Mouse (Mus musculus): ENCODE results near the gene Thsd4.
"Not testable (repeated sequence)": the region's sequence is repeated elsewhere in the genome, so short reads cannot be mapped to it uniquely, and the experiment has no call there.

The Thsd4 gene

GRCm38 (mm10) chr9:60218396-60218795 lies 303.4 kb downstream of the Thsd4 start:
- no peak for DNase-seq (ENCODE audit: low read depth, low spot score)

- DNase-seq (ENCODE audit: low read depth, low spot score): no peak
Observed at GRCm38 (mm10) chr9:60216029-60216428, 305.8 kb downstream of the Thsd4 start.

DNA sequence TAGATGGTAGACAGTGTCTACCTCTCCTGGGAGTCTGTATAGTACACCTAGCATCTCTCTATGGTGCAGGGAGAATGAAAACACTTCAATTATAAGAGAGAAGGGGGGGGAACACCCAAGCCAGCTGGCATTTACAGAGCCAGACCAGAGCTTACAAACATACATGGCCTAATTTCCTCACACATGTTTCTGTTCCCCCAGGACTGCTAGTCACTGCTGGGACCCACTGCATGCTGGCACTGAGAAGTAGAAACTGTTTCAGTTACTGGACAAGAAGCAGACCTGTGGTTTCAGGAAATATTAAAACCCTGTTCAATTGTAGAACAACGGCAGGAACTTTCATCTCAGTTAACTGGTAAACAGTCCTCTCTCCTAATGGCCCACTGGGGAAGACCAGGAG lies 308.7 kb downstream of the Thsd4 start:
- no peak for DNase-seq (ENCODE audit: low read depth, low spot score)

DNA sequence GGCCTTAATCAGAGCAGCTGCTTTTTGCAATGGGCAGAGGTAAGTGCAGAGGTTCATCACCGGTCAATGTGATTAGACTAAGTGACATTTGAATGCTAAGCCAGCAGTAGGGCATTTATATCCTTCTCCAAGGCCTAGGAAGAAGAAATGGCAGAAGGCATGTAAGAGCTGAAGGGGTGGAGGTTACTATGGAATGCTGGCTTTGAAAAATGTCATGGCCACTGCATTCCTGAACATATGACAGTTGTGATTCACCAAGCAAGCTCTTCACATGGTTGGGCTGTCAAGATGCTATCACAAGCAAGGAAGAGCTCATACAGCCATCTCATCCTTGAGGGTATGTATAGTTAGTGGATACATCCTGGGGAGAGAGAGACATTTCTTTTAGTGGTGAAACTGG lies 313.0 kb downstream of the Thsd4 start:
- no peak for DNase-seq (ENCODE audit: low read depth, low spot score)

GRCm38 (mm10) chr9:60203141-60203540 lies 318.7 kb downstream of the Thsd4 start:
- no peak for DNase-seq (ENCODE audit: low read depth, low spot score)

DNA sequence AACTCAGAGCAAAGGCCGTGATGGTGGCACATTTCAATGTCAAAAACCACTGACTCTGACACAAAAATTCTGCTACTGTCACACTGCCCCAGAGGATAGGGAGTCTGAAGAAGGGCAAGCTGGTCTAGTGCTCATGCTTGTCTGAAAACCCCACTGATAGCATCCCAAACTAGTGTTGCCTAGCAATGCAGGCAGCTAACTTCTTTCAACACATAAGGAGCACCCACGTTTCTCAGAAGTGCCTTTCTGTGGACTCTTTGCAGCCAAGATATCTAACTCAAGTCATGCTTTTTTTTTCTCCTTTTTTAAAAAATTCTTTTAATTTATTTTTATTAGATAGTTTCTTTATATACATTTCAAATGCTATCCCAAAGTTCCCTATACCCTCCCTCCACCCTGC lies 321.4 kb downstream of the Thsd4 start:
- DNase-seq (ENCODE audit: low read depth, low spot score): no peak

- no peak for DNase-seq (ENCODE audit: low read depth, low spot score)
Observed at GRCm38 (mm10) chr9:60198530-60199200, 323.2 kb downstream of the Thsd4 start.

DNA sequence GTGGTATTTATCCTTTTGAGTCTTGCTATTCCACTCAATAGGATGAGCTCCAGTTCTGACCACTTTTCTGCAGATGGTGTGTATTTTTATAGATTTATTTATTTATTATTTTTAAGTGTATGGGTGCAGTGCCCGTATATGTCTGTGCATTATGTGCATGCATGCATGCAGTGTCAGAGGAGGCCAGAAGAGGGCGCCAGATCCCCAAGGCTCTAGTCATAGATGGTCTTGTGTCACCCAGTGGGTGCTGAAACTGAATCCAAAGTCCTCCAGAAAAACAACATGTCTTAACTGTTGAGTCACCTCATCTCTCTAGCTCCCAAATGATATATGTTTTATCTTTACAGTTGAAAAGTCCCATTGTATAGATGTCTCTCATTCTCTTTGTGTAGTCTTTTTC lies 326.3 kb downstream of the Thsd4 start:
- DNase-seq (ENCODE audit: low read depth, low spot score): no peak

GRCm38 (mm10) chr9:60194905-60195304 lies 326.9 kb downstream of the Thsd4 start:
- no peak for DNase-seq (ENCODE audit: low read depth, low spot score)

DNA sequence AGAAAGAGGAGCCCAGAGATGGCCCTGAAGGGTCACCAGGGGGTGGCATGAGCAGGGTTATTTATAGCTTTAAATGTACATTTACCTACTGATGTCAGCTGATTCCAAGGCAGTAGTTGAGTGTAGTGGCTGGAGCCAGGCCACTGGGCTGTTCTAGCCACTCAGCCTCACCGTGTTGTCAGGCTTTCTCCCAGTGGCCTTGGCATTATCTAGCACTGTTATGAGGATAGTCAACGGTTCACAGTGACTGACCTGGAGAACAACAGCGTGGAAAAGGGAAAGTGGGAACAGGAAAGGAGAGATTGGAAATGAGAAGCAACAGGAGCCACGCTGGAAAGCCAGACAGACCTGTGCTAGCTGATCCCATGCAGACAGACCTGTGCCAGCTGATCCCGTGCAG lies 329.5 kb downstream of the Thsd4 start:
- no peak for DNase-seq (ENCODE audit: low read depth, low spot score)

GRCm38 (mm10) chr9:60187437-60187836 lies 334.4 kb downstream of the Thsd4 start:
- DNase-seq (ENCODE audit: low read depth, low spot score): no peak

- DNase-seq (ENCODE audit: low read depth, low spot score): no peak
Observed at GRCm38 (mm10) chr9:60186948-60187347, 334.9 kb downstream of the Thsd4 start.

- peak; percentile 63 for DNase-seq (ENCODE audit: low read depth, low spot score)
Observed at GRCm38 (mm10) chr9:60184083-60184482, 337.8 kb downstream of the Thsd4 start.

DNA sequence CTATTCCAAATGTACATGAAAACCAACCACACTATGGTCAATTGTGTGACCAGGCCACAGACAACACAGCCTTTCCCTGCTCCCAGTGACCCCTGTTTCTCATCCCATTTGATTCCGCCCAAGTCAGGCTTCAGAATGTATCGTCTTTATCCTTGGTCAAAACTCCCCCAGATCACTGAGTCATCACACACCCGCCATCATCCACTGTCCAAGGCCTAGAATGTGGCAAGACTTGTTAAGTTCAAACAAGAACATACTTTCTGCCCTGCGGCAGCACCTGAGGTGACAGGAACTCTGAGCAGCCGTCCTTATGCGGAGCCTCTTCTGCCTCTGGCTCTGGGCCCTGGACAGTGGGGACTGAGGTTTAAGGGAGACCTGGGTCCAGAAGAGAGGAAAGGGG lies 339.5 kb downstream of the Thsd4 start:
- no peak for DNase-seq (ENCODE audit: low read depth, low spot score)

- no peak for DNase-seq (ENCODE audit: low read depth, low spot score)
Observed at GRCm38 (mm10) chr9:60180936-60181335, 340.9 kb downstream of the Thsd4 start.

- no peak for DNase-seq (ENCODE audit: low read depth, low spot score)
Observed at GRCm38 (mm10) chr9:60180114-60180513, 341.7 kb downstream of the Thsd4 start.

- DNase-seq (ENCODE audit: low read depth, low spot score): no peak
Observed at GRCm38 (mm10) chr9:60176311-60176710, 345.5 kb downstream of the Thsd4 start.

DNA sequence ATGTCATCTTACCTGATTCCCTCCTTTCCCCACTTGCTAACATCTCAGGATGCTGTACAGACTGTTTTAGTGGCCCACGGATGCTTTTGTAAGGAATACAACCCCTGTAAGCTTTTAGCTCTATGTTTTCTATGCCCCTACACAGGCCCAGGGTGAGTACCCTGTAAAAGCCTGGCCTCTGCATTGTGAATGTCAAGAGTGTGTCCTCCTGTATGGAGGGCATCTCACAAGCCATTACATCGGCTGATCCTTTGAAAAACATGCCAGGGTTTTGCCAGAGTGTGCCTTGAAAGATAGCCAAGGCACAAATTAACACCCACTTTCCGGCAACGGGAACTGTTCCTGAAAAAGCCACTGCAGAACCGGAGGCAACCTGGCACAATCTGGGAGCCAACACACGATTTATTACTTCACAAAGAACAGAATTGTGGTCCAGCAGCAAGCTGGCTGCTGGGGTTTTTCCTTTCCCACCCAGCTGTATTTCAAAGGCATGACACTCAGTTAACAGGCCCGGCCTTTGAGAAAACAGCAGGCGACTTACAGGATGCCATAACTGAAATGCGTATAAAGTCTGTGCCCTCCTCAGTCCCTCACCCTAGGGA lies 349.3 kb downstream of the Thsd4 start:
- DNase-seq (ENCODE audit: low read depth, low spot score): not testable (repeated sequence)

- DNase-seq (ENCODE audit: low read depth, low spot score): no peak
Observed at GRCm38 (mm10) chr9:60166990-60167389, 354.9 kb downstream of the Thsd4 start.

DNA sequence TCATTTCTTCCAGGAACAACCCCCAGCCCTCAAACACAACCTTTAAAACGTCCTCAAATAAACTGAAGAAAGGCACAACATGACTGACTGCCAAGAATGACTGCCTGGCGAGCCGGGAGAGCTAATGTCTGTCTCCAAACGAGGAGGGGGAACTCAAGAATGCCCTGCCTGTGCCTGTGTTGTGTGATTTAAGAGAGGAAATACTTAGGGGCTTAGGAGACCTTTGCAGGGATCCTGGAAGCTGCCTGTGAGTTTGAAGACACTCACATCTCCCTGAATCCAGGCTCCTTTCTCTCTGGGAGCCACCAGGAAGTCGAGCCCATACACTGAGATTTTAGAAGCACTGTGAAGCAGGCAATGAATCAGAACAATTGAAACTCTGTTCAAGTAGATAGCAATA lies 361.0 kb downstream of the Thsd4 start:
- peak; percentile 55 for DNase-seq (ENCODE audit: low read depth, low spot score)

DNA sequence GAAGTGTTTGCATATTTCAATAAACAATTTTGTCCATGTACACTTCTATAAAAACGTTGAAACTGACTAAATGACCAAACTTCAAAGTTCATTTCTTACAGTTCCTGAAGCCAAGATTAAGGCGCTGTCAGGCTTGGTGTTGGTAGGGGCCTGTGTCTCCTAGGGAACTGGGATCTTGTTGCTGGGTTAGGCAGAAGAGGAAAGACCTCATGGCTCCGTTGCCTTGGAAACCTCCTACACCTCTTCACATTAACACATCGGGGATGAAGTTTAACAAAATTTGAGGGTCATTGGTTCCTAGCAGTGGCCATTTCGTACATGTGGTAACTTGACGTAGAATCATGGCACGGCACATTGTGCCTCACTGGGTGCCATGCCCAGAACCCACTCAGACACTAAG lies 361.7 kb downstream of the Thsd4 start:
- DNase-seq (ENCODE audit: low read depth, low spot score): no peak

DNA sequence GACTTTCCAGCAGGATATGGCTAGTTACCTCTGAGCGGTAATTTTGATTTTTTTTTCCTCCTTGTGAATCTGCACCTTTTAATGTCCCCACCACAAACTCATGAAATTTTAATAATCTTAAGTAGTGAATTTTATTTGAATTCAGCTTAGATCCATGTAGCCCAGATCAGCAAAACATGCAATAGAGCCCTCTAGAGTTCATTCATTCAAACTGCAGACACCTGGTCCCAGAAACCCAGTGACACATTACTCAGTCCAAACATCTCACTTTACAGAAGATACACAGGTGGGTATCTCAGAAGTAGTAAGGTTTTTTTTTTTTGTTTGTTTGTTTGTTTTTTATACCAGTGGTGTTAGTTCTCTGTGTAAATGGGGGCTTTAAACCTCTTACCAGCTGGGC lies 368.9 kb downstream of the Thsd4 start:
- DNase-seq (ENCODE audit: low read depth, low spot score): no peak

DNA sequence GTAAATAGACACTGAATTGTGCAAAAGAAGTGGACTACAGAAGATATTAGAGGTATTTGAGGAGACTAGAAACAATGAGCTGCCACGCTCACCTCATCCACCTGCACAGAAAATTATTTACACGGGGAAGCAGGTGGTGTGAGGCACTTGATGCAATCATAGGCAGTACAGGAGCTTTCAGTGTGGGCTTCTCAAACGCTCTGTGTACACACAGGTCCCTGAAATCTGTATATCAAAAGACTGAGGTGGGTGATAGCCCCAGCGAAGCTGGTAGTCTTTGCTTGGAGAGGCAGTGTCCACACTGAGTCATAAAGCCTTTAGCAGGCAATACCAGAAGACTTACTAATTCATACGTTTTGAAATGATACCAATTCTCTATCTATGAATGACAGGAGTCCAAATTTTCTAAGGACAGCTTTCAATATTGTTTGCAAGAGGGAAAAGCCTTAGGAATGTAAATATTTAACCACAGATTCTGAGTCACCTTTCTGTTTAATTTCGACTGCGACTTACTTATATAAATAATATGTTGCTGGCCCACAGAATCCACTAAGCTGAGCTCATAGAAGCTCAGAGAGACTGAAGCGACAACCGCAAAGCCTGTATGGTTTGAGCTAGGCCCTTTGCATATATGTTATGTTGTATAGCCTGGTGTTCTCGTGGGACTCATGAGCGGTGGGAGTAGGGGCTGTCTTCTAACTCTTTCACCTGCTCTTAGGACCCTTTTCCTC lies 369.8 kb downstream of the Thsd4 start:
- DNase-seq (ENCODE audit: low read depth, low spot score): no peak

Data from mesoderm, embryonic 11.5 days (tissue).